8 mouse cellular contexts compared by ENCODE assay signal in genomic region chr11:11686569-11687051, GRCm38 (mm10). TPM values are rescaled to one million over a fixed set of nuclear protein-coding genes. Genes with fewer than 3 reads are reported as not detected.
DNase-seq lines count a peak whose midpoint lies in the region; ATAC-seq and TF ChIP-seq lines count a peak whose summit lies in the region.

No protein-coding gene starts in this region.

- WGBS in lung, embryonic 15.5 days = 9% methylated on average over 16 of the region's 16 CpGs
- WGBS in embryonic facial prominence, embryonic 11.5 days = 15% methylated on average over 16 of the region's 16 CpGs
- 17% methylated on average over 16 of the region's 16 CpGs for WGBS in limb, embryonic 12.5 days
- 13% methylated on average over 16 of the region's 16 CpGs for WGBS in olfactory bulb, adult 2 months

- H3K27ac ChIP-seq in lung, embryonic 15.5 days = no peak overlapping the region
- no peak overlapping the region for H3K27ac ChIP-seq in embryonic facial prominence, embryonic 11.5 days (replicated peaks; ENCODE audit: low read depth, low read length)
- H3K27ac ChIP-seq in limb, embryonic 12.5 days = no peak overlapping the region
- H3K27ac ChIP-seq in olfactory bulb, adult 2 months (ENCODE audit: insufficient read depth, low read depth, low read length) = no peak overlapping the region; the same call in 1 of the 2 replicates

- peak overlapping the region; percentile 65 for H3K4me3 ChIP-seq in lung, embryonic 15.5 days
- H3K4me3 ChIP-seq in embryonic facial prominence, embryonic 11.5 days (ENCODE audit: low read depth, low read length) = peak overlapping the region; percentile 63
- H3K4me3 ChIP-seq in limb, embryonic 12.5 days (replicated peaks) = peak overlapping the region; percentile 66
- H3K4me3 ChIP-seq in olfactory bulb, adult 2 months (ENCODE audit: insufficient read depth, low read depth, low read length) = peak overlapping the region; percentile 6; the same call in 1 of the 2 replicates

- DNase-seq in lung, postnatal 25 days (ENCODE audit: low spot score) = no peak
- DNase-seq in embryonic facial prominence, embryonic 11.5 days (ENCODE audit: low spot score) = peak; percentile 40
- no peak for DNase-seq in left cerebral cortex, adult 11 months (ENCODE audit: low spot score)
- DNase-seq in adrenal gland, adult 2 months = no peak
- no peak for DNase-seq in urinary bladder, postnatal 14 days (ENCODE audit: low spot score)

- TF ChIP-seq POLR2A in olfactory bulb, adult 2 months (IDR thresholded peaks at IDR 0.05; ENCODE audit: insufficient read depth, low read depth, low read length) = no peak

- peaks cover 57% of the 10 kb centered on the region for H3K27me3 ChIP-seq in lung, embryonic 15.5 days
- peaks cover 33% of the 10 kb centered on the region for H3K27me3 ChIP-seq in embryonic facial prominence, embryonic 11.5 days (ENCODE audit: control insufficient read depth, insufficient read depth, low read length)
- peaks cover 71% of the 10 kb centered on the region for H3K27me3 ChIP-seq in limb, embryonic 12.5 days

- H3K4me2 ChIP-seq in lung, embryonic 15.5 days = peak overlapping the region; percentile 99
- H3K4me2 ChIP-seq in embryonic facial prominence, embryonic 11.5 days (ENCODE audit: low read depth, low read length) = peak overlapping the region; percentile 99
- H3K4me2 ChIP-seq in limb, embryonic 12.5 days = peak overlapping the region; percentile 97

- TF ChIP-seq CTCF in olfactory bulb, adult 2 months (IDR thresholded peaks at IDR 0.05; ENCODE audit: insufficient read depth, low read depth, low read length) = no peak

- no peaks in the 10 kb centered on the region for H3K36me3 ChIP-seq in lung, embryonic 15.5 days
- no peaks in the 10 kb centered on the region for H3K36me3 ChIP-seq in embryonic facial prominence, embryonic 11.5 days (replicated peaks; ENCODE audit: control insufficient read depth, insufficient read depth, low read depth, low read length)
- no peaks in the 10 kb centered on the region for H3K36me3 ChIP-seq in limb, embryonic 12.5 days

- H3K4me1 ChIP-seq in lung, embryonic 15.5 days = peaks cover 16% of the 10 kb centered on the region; the same call in 1 of the 2 replicates
- no peaks in the 10 kb centered on the region; the same call in 1 of the 2 replicates for H3K4me1 ChIP-seq in embryonic facial prominence, embryonic 11.5 days (ENCODE audit: control insufficient read depth, insufficient read depth, low read length)
- peaks cover 7% of the 10 kb centered on the region; the same call in 1 of the 2 replicates for H3K4me1 ChIP-seq in limb, embryonic 12.5 days (replicated peaks)
- H3K4me1 ChIP-seq in olfactory bulb, adult 2 months (ENCODE audit: control insufficient read depth, insufficient read depth, low read length) = peaks cover 14% of the 10 kb centered on the region

- no peaks in the 10 kb centered on the region for H3K9me3 ChIP-seq in lung, embryonic 15.5 days
- H3K9me3 ChIP-seq in embryonic facial prominence, embryonic 11.5 days (replicated peaks; ENCODE audit: control insufficient read depth, low read length) = no peaks in the 10 kb centered on the region
- H3K9me3 ChIP-seq in limb, embryonic 12.5 days = no peaks in the 10 kb centered on the region

- ATAC-seq in lung, embryonic 15.5 days (ENCODE audit: borderline replicate concordance, extremely low read depth, low FRiP score, low TSS enrichment) = no peak
- no peak for ATAC-seq in embryonic facial prominence, embryonic 11.5 days (replicated peaks; ENCODE audit: insufficient number of reproducible peaks, low FRiP score, low TSS enrichment, low read depth)
- ATAC-seq in limb, embryonic 12.5 days (ENCODE audit: insufficient number of reproducible peaks, insufficient read depth, low FRiP score, low TSS enrichment, low read depth) = no peak

- no peak overlapping the region for H3K9ac ChIP-seq in lung, embryonic 15.5 days
- H3K9ac ChIP-seq in embryonic facial prominence, embryonic 11.5 days (replicated peaks; ENCODE audit: low read length) = no peak overlapping the region
- H3K9ac ChIP-seq in limb, embryonic 12.5 days (replicated peaks) = no peak overlapping the region

RNA-seq across cellular contexts. Expression of gene Ikzf1, which starts 1.8 kb away (rescaled TPM):
- polyA plus RNA-seq in lung, embryonic 15.5 days (2015; fragmentation: Nextera tagmentation; extraction: Ambion mirVana) = 2.1 and 3.2 TPM in 2 replicates
- polyA plus RNA-seq in embryonic facial prominence, embryonic 11.5 days (2014; fragmentation: Nextera tagmentation; extraction: Ambion mirVana) = 2.5 and 3.4 TPM in 2 replicates
- polyA plus RNA-seq in limb, embryonic 12.5 days (2016; fragmentation: Nextera tagmentation; extraction: Ambion mirVana) = 0.99 and 1.3 TPM in 2 replicates
- polyA plus RNA-seq in olfactory bulb, adult 2 months (2012; ENCODE audit: insufficient read depth, insufficient read length, low replicate concordance, missing spikeins) = 59.5 TPM in 1 of 2 replicates, not detected in the other
- 1 to 10 TPM; 2.0 to 3.0 TPM for total RNA-seq in adrenal gland, adult 2 months (2021)
- polyA plus RNA-seq in adrenal gland, adult 2 months (2012; rRNA removed) = 11.0 and 11.5 TPM in 2 replicates

RNA-seq across cellular contexts. Expression of gene 4930512M02Rik, which starts 59.0 kb away (rescaled TPM):
- not detected in 2 replicates for polyA plus RNA-seq in lung, embryonic 15.5 days (2015; fragmentation: Nextera tagmentation; extraction: Ambion mirVana)
- polyA plus RNA-seq in embryonic facial prominence, embryonic 11.5 days (2014; fragmentation: Nextera tagmentation; extraction: Ambion mirVana) = not detected in 2 replicates
- not detected in 2 replicates for polyA plus RNA-seq in limb, embryonic 12.5 days (2016; fragmentation: Nextera tagmentation; extraction: Ambion mirVana)
- polyA plus RNA-seq in olfactory bulb, adult 2 months (2012; ENCODE audit: insufficient read depth, insufficient read length, low replicate concordance, missing spikeins) = not detected in 2 replicates
- not detected for total RNA-seq in adrenal gland, adult 2 months (2021)
- not detected in 2 replicates for polyA plus RNA-seq in adrenal gland, adult 2 months (2012; rRNA removed)

Comparison
In these comparisons a context has a peak if more than half of its experiments do, and no peak if none do; other contexts are left out.
1. H3K4me3 ChIP-seq: peak in every context shown above with its lines; median percentile 66 in limb, embryonic 12.5 days; 65 in lung, embryonic 15.5 days; 63 in embryonic facial prominence, embryonic 11.5 days; 6 in olfactory bulb, adult 2 months.